Mouse (Mus musculus): Measurements from ENCODE around the gene Spaar. TPM values are rescaled to one million over a fixed set of nuclear protein-coding genes. Genes with fewer than 3 reads are reported as not detected.
A peak's percentile ranks its signal among the peaks of the same experiment; 100 is the strongest.

Gene Spaar
- 0.06 and 0.17 TPM in 2 replicates for polyA plus RNA-seq (2015; fragmentation: Nextera tagmentation; extraction: Ambion mirVana)

DNA sequence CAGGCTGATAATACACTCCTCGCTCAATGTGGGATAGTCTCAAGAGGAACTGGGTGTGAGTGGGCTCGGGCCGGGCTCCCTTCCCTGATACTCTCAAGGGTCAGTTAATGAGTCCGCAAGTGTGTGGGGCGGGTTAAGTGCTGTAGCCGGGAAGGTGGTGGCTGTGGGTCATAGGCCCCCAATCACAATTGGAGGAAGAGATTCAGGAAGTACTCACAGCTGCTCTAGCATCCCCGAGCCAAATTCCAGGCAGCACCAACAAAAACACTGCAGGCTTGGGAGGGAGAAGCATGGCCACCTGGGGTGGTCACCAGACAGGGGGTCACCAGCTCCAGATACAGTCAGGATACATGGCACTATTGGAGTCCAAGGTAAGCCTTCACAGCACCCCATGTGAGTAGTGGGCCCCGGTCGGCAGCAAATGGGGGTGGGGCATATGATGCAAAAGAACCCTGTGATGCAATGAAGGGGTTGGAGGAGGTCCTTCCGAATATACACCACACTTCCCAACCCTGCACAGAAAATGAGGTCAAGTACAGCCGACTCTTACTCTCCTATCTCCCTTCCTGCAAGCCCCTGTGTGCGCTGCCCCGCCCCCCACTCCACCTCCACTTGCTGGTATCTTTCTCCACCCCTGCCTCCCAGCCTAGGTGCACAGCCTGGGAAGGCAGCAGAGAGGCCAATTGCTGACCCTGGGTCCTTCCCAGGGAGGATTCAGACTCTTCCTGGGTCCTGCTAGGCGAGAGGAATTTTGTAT lies at the start of gene Spaar:
Gene Spaar (plus strand): TSS at position 241 of the 757 bp plus-strand sequence.
- H3K4me3 ChIP-seq, result no peak within 1 kb of the TSS
- no peaks in the 10 kb centered on the region for H3K27me3 ChIP-seq
- ATAC-seq (ENCODE audit: insufficient number of reproducible peaks, insufficient read depth, low FRiP score, low TSS enrichment, low read depth), result no peak
- no peak within 1 kb of the TSS for H3K4me2 ChIP-seq
- no peaks in the 10 kb centered on the region for H3K36me3 ChIP-seq
- H3K9ac ChIP-seq, result no peak within 1 kb of the TSS
- no peak within 1 kb of the TSS for H3K27ac ChIP-seq
- no peaks in the 10 kb centered on the region for H3K9me3 ChIP-seq
- WGBS, result 62% methylated on average over 14 of the region's 14 CpGs
- peaks cover 13% of the 10 kb centered on the region for H3K4me1 ChIP-seq

DNA sequence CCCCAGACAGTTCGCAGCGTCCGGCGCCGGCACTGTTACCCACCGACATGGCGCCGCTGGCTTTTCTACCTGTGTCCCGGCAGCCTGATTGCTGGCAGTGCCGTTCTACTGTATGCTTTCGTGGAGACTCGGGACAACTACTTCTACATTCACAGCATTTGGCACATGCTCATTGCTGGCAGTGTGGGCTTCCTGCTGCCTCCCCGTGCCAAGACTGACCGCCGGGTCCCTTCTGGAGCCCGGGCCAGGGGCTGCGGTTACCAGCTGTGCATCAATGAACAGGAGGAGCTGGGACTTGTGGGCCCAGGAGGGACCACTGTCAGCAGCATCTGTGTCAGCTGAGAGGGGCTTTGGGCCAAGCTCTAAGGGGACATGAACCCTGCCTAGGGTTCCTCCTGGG lies 39.8 kb upstream of the Spaar start:
- 96% methylated on average over 17 of the region's 17 CpGs for WGBS
- H3K4me3 ChIP-seq, result no peak overlapping the region
- no peak overlapping the region for H3K4me2 ChIP-seq
- H3K36me3 ChIP-seq, result peaks cover 55% of the 10 kb centered on the region
- no peak overlapping the region for H3K27ac ChIP-seq
- H3K9me3 ChIP-seq, result no peaks in the 10 kb centered on the region
- H3K27me3 ChIP-seq, result no peaks in the 10 kb centered on the region
- H3K9ac ChIP-seq, result 0 out of 2 replicates have a peak overlapping the region, but pooled peaks have one; percentile 11
- no peaks in the 10 kb centered on the region for H3K4me1 ChIP-seq
- no peak for ATAC-seq (ENCODE audit: insufficient number of reproducible peaks, insufficient read depth, low FRiP score, low TSS enrichment, low read depth)

DNA sequence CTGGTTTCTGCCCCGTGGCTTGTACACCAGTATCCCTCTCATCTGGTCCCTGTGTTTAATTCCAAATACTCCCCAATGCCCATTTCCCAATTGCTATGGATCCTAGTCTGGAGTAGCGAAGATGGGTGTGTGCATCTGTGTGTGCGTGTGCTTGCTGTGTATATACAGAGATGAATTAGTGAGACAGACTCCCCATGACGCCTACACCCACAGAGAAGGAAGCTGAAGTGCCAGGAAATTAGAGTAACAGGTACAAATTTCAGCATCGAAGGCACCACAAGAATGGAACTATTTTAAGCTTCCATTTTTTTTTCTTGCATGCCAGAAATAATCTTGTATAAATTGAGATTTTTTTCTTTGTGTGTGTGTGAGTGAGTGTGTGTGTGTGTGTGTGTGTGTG lies 38.8 kb upstream of the Spaar start:
- Histone ChIP-seq H3K9me3 (no peaks in the 10 kb centered on the region), H3K36me3 (peaks cover 45% of the 10 kb centered on the region), H3K27me3 (no peaks in the 10 kb centered on the region), H3K4me3 (no peak overlapping the region), H3K4me1 (no peaks in the 10 kb centered on the region), H3K9ac (no peak overlapping the region), H3K27ac (no peak overlapping the region), H3K4me2 (no peak overlapping the region)
- 77% methylated on average over 5 of the region's 5 CpGs for WGBS
- ATAC-seq (ENCODE audit: insufficient number of reproducible peaks, insufficient read depth, low FRiP score, low TSS enrichment, low read depth), result no peak

DNA sequence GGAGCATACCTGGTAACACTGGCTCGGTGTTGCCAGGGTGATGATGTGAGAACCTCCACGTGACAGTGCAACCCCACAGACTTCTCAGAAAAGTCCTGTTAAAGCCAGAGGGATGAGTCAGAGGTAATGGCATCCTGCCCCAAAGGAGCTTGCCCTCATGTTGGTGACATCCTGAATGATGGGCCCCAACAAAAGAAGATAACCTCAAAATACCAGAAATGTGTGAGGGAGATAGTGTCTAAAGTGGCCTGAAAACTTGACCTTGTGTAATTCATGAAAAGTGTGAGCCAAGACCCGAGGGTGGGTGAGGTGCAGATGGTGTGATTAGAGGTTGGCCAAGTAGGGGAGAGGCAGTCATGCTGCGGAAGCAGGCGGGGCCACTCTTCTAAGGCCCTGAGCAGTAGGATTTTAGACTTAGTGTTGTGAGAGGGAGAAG lies 36.0 kb upstream of the Spaar start:
- Histone ChIP-seq H3K9me3 (no peaks in the 10 kb centered on the region), H3K9ac (no peak overlapping the region), H3K4me1 (no peaks in the 10 kb centered on the region), H3K4me2 (no peak overlapping the region), H3K4me3 (no peak overlapping the region), H3K27me3 (0 out of 2 replicates have a peak, but pooled peaks cover 4% of the 10 kb centered on the region), H3K36me3 (peaks cover 21% of the 10 kb centered on the region), H3K27ac (no peak overlapping the region)
- no peak for ATAC-seq (ENCODE audit: insufficient number of reproducible peaks, insufficient read depth, low FRiP score, low TSS enrichment, low read depth)
- WGBS, result 80% methylated on average over 5 of the region's 5 CpGs

DNA sequence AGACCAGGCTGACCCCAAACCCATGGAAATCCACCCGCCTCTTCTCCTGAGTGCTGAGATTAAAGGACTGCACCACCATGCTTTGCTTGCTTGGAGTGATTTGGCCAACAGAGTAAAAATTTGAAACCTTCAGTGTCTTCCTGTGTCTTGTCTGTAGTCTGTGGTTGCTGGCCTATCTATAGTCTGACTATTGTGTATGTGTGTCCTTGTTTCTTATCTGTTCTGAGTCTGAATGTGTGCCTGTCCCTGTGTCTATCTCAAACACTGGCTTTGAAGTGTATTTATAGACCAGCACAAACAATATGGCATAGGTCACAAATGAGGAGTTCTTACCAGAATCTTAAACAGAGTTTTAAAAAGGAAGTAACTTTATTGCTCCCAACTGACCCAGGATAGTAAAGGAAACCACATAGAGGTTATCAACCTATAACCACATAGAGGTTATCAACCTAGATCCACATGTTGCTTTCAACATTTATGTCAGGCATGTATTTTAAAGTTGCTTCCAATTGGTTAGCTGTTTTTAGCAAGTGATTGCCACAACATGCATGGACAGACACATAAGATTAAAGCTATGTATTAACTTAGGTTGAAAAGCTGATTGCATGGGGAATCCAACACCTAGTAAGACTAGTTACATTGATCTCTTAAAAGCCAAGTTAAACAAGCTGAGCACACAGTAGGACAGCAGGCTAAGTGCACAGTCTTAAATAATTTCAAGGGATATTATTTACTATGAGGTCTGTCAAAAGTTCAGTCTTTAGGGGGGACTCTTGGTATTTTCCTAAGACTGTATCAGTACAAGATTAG lies 35.2 kb upstream of the Spaar start:
- H3K36me3 ChIP-seq, result peaks cover 13% of the 10 kb centered on the region
- WGBS, result 85% methylated on average over 1 of the region's 1 CpGs
- ATAC-seq (ENCODE audit: insufficient number of reproducible peaks, insufficient read depth, low FRiP score, low TSS enrichment, low read depth), result no peak
- H3K4me2 ChIP-seq, result no peak overlapping the region
- no peak overlapping the region for H3K27ac ChIP-seq
- no peak overlapping the region for H3K4me3 ChIP-seq
- H3K9me3 ChIP-seq, result no peaks in the 10 kb centered on the region
- H3K27me3 ChIP-seq, result 0 out of 2 replicates have a peak, but pooled peaks cover 4% of the 10 kb centered on the region
- no peak overlapping the region for H3K9ac ChIP-seq
- H3K4me1 ChIP-seq, result no peaks in the 10 kb centered on the region

DNA sequence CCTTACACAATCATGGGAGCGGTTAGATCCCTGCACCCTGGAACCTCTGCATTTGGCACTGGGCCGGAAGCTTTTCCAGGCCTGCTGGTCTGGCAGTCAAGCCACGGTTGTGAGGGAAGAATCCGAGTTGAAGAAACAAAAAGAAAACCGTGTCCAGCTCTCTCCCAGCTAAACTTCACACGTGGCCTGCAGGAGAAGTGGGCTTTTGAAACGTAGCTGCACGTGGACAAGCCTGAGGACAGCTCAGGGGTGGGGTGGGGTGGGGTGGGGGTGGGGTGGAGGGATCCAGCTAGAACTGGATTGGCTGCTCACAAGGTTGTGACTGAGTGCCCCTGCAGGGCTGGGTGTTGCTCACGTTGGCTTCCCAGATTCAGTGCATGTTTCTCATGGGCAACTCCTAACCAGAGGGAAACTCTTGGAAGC lies 34.6 kb upstream of the Spaar start:
- Histone ChIP-seq H3K9ac (no peak overlapping the region), H3K9me3 (no peaks in the 10 kb centered on the region), H3K4me1 (no peaks in the 10 kb centered on the region), H3K36me3 (peaks cover 7% of the 10 kb centered on the region; the same call in 1 of the 2 replicates), H3K27ac (no peak overlapping the region), H3K4me3 (no peak overlapping the region), H3K27me3 (0 out of 2 replicates have a peak, but pooled peaks cover 4% of the 10 kb centered on the region), H3K4me2 (no peak overlapping the region)
- WGBS, result 33% methylated on average over 9 of the region's 9 CpGs
- ATAC-seq (ENCODE audit: insufficient number of reproducible peaks, insufficient read depth, low FRiP score, low TSS enrichment, low read depth), result no peak

DNA sequence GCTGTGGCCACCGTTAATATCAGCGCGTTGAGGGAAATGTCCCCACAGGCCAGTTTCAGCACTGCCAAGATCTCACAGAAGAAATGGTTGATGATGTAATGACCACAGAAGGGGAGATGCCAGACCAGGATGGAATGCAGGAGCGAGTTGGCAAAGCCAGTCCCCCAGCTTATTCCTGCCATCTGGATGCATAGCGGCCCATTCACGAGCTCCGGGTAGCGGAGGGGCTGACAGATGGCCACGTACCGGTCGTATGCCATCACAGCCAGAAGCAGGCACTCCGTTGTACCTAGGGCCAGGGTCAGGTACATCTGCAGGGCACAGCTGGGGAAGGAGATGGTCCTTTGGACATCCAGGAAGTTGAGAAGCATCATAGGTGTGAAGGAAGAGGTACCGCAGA lies 33.3 kb upstream of the Spaar start:
- WGBS, result 91% methylated on average over 13 of the region's 13 CpGs
- ATAC-seq (ENCODE audit: insufficient number of reproducible peaks, insufficient read depth, low FRiP score, low TSS enrichment, low read depth), result no peak
- no peaks in the 10 kb centered on the region for H3K4me1 ChIP-seq
- no peak overlapping the region for H3K4me3 ChIP-seq
- 0 out of 2 replicates have a peak, but pooled peaks cover 4% of the 10 kb centered on the region for H3K27me3 ChIP-seq
- no peak overlapping the region for H3K27ac ChIP-seq
- H3K9me3 ChIP-seq, result no peaks in the 10 kb centered on the region
- no peak overlapping the region for H3K4me2 ChIP-seq
- no peak overlapping the region for H3K9ac ChIP-seq
- no peaks in the 10 kb centered on the region for H3K36me3 ChIP-seq

DNA sequence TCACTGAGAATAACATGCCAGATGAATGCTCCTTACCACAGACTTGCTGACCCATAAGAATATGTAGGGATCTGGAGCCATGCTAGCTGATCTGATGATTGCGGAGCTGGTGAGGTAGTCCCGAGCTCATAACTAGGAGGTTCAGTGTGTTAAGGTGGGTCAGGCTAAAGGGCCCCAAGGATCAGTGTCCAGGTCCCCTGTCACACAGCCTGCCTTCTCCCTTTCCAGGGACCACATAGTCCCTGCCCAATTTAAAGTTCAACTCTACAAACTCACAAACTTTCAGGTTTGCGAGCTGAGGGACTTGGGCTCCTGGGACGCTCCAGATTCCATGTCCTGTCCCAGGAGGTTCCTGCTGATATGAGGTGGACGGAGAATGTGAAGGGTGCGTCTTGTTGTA lies 29.1 kb upstream of the Spaar start, which contains the start of gene Olfr70:
Gene Olfr70 (minus strand): TSS at position 101 of the 400 bp plus-strand sequence.
- WGBS, result 86% methylated on average over 6 of the region's 6 CpGs
- H3K36me3 ChIP-seq, result no peaks in the 10 kb centered on the region
- H3K9me3 ChIP-seq, result no peaks in the 10 kb centered on the region
- H3K4me2 ChIP-seq, result no peak within 1 kb of the TSS
- no peak for ATAC-seq (ENCODE audit: insufficient number of reproducible peaks, insufficient read depth, low FRiP score, low TSS enrichment, low read depth)
- H3K4me1 ChIP-seq, result no peaks in the 10 kb centered on the region
- no peak within 1 kb of the TSS for H3K4me3 ChIP-seq
- H3K9ac ChIP-seq, result no peak within 1 kb of the TSS
- H3K27ac ChIP-seq, result no peak within 1 kb of the TSS
- H3K27me3 ChIP-seq, result 0 out of 2 replicates have a peak, but pooled peaks cover 4% of the 10 kb centered on the region

DNA sequence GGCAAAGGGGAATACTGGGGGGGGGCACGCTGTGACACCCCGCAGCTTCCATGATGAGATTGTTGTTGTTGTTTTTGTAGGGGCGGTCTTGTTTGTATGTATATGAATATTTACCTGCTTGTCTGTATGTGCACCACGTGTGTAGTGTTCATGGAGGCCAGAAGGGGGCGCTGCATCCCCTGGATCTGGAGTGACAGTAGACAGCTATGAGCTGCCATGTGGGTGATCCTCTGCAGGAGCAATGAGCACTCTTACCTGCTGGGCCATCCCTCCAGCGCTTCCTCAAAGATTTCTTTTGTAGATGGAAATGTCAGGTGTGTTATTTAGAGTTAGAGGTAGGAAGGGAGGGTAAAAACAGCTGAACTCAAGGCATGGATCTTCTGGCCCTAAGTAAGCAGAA lies 26.4 kb upstream of the Spaar start:
- Histone ChIP-seq H3K4me2 (no peak overlapping the region), H3K9ac (no peak overlapping the region), H3K4me1 (no peaks in the 10 kb centered on the region), H3K9me3 (no peaks in the 10 kb centered on the region), H3K27me3 (no peaks in the 10 kb centered on the region), H3K27ac (no peak overlapping the region), H3K36me3 (no peaks in the 10 kb centered on the region), H3K4me3 (no peak overlapping the region)
- 75% methylated on average over 6 of the region's 6 CpGs for WGBS
- no peak for ATAC-seq (ENCODE audit: insufficient number of reproducible peaks, insufficient read depth, low FRiP score, low TSS enrichment, low read depth)

DNA sequence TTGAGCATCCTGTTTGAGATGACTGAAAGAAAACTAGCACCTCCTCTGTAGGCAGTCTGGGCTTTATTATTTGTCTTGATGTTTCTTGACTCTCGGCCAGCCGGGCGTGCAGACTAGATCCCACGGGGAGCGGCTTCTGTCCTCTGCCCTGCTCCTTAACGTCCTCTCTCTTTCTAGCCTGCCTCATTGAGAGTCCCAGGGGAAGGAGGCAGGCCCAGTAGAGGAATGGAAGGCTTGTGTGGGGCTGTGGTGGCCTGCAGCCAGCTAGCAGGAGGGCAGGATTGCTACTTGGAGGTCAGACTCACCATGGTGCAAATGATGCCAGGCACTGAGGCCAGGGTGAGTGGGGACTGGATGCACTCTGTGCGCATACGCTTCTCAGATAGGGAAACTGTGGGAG lies 26.0 kb upstream of the Spaar start:
- 78% methylated on average over 8 of the region's 8 CpGs for WGBS
- Histone ChIP-seq H3K9me3 (no peaks in the 10 kb centered on the region), H3K9ac (no peak overlapping the region), H3K4me1 (no peaks in the 10 kb centered on the region), H3K27me3 (no peaks in the 10 kb centered on the region), H3K27ac (no peak overlapping the region), H3K4me2 (no peak overlapping the region), H3K4me3 (no peak overlapping the region), H3K36me3 (no peaks in the 10 kb centered on the region)
- ATAC-seq (ENCODE audit: insufficient number of reproducible peaks, insufficient read depth, low FRiP score, low TSS enrichment, low read depth), result no peak

DNA sequence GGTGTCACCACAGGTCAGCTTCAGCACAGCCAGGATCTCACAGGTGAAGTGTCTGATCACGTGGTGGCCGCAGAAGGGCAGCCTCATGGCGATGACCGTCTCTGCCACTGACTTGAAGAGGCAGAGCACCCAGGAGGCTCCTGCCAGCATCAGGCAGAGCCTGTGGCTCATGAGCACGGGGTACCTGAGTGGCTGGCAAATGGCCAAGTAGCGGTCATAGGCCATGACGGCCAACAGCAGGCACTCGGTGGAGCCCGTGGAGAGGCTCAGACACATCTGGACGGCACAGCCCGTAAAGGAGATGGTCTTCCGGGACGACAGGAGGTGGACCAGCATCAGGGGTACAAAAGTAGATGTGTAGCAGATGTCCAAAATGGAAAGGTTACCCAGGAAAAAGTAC lies 23.8 kb upstream of the Spaar start:
- Histone ChIP-seq H3K36me3 (no peaks in the 10 kb centered on the region), H3K4me1 (no peaks in the 10 kb centered on the region), H3K27me3 (no peaks in the 10 kb centered on the region), H3K4me3 (no peak overlapping the region), H3K27ac (no peak overlapping the region), H3K4me2 (no peak overlapping the region), H3K9ac (no peak overlapping the region), H3K9me3 (no peaks in the 10 kb centered on the region)
- no peak for ATAC-seq (ENCODE audit: insufficient number of reproducible peaks, insufficient read depth, low FRiP score, low TSS enrichment, low read depth)
- WGBS, result 81% methylated on average over 13 of the region's 13 CpGs
